Mouse (Mus musculus): Measurements from ENCODE around the gene Klhl9. TPM values are rescaled to one million over a fixed set of nuclear protein-coding genes. Genes with fewer than 3 reads are reported as not detected.
A peak's percentile ranks its signal among the peaks of the same experiment; 100 is the strongest.
"Not testable (repeated sequence)": the region's sequence is repeated elsewhere in the genome, so short reads cannot be mapped to it uniquely, and the experiment has no call there.

Klhl9 gene
- polyA plus RNA-seq, 1 experiment from 2014 or later: 40.5 TPM

DNA sequence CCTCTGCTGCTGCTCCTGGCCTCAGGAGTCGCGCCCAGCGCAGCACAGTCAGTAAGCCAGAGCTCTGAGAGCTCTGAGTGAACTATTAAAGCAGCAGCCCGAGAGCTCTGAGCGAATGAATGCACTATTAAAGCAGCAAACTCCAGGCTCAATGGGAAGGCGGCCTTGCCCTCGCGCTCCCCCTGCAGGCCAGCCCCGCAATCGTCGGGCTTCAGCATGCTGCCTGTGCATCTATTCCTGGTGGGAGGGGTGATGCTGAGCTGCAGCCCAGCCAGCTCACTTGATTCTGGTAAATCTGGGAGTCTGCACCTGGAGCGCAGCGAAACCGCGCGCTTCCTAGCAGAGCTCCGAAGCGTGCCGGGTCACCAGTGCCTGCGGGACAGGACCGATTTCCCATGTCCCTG is 35.4 kb upstream of the Klhl9 start:
- peak overlapping the region; percentile 48 for H3K4me3 ChIP-seq (ENCODE audit: low read depth, low read length)
- peak overlapping the region; percentile 85 for H3K4me2 ChIP-seq (replicated peaks; ENCODE audit: low read depth)
- H3K27ac ChIP-seq (ENCODE audit: low read depth, low read length): peak overlapping the region; percentile 91; the same call in 1 of the 2 replicates
- not testable (repeated sequence) for H3K4me1 ChIP-seq (replicated peaks; ENCODE audit: control insufficient read depth, insufficient read depth, low read length); H3K9me3 ChIP-seq (ENCODE audit: control insufficient read depth); H3K36me3 ChIP-seq (ENCODE audit: control insufficient read depth, insufficient read depth); H3K27me3 ChIP-seq (replicated peaks; ENCODE audit: control insufficient read depth, insufficient read depth, low read length)
- 0% methylated on average over 18 of the region's 21 CpGs for WGBS
- peak; percentile 77 for TF ChIP-seq CTCF (IDR thresholded peaks at IDR 0.05; ENCODE audit: low read depth)
- peak overlapping the region; percentile 68; the same call in 1 of the 2 replicates for H3K9ac ChIP-seq (ENCODE audit: low read depth, low read length)
- peak; percentile 100 for ATAC-seq

DNA sequence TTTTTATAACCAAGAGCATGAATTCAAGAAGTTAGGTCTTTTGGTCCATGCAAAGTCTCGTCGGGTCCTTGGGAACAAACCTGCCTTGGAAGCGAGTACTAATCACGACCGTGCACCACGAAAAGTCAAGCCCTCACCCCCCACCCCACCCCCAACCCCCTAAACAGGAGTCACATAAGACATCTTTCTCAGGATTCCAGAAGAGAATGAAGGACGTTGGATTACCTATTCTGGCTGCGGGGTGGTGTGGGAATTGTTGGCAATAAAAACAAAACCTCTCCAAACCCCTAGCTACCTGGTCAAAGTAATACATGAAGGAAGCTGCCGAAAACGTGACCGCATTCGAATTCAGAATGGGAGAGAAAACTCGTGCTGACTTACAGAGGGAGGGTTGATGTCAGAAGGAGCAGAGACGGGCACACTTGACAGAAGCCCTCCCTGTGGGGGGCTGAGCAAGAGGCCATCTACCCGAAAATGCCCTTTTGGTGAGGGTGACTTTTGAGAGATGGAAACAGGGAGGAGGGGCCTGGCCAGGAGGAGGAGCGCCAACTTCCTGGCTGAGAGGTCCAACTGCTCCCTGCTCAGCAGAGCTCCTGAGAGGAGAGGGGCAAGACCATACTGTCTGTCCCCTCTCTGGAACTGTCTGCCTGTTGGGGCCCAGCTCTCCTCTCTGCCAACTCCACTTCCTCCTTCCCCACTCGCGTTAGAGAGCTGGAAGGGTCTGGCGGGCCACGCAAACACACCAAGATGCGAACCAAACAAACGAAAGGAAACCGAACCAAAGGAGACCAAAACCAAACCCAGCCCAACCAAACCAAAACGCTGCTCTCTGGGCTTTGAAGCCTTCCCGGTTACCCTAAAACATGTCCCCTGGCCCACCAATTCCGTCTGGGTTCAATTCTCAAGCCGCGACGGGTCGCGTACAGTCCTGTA is 34.6 kb upstream of the Klhl9 start:
- H3K9ac ChIP-seq (ENCODE audit: low read depth, low read length): peak overlapping the region; percentile 68
- not testable (repeated sequence) for ATAC-seq; H3K4me1 ChIP-seq (replicated peaks; ENCODE audit: control insufficient read depth, insufficient read depth, low read length); H3K36me3 ChIP-seq (ENCODE audit: control insufficient read depth, insufficient read depth); H3K9me3 ChIP-seq (ENCODE audit: control insufficient read depth); H3K27me3 ChIP-seq (replicated peaks; ENCODE audit: control insufficient read depth, insufficient read depth, low read length)
- H3K4me3 ChIP-seq (ENCODE audit: low read depth, low read length): peak overlapping the region; percentile 48
- H3K4me2 ChIP-seq (replicated peaks; ENCODE audit: low read depth): peak overlapping the region; percentile 85
- WGBS: 9% methylated on average over 28 of the region's 31 CpGs
- peak overlapping the region; percentile 91 for H3K27ac ChIP-seq (ENCODE audit: low read depth, low read length)

DNA sequence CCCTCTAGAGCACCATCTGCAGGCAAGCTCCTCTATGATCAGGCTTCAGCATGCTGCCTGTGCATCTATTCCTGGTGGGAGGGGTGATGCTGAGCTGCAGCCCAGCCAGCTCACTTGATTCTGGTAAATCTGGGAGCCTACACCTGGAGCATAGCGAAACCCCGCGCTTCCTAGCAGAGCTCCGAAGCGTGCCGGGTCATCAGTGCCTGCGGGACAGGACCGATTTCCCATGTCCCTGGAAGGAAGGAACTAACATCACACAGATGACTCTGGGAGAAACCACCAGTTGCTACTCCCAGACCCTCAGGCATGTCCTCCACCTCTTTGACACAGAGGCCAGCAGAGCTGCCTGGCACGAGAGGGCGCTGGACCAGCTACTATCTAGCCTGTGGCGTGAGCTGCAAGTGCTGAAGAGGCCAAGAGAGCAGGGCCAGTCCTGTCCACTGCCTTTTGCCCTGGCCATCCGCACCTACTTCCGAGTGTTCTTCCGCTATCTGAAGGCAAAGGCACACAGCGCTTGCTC is 32.6 kb upstream of the Klhl9 start, which contains the start of gene Gm13271:
Gm13271 (plus strand) TSS at position 51 of the 523 bp plus-strand sequence.
- H3K36me3 ChIP-seq (ENCODE audit: control insufficient read depth, insufficient read depth); ATAC-seq; H3K9ac ChIP-seq (ENCODE audit: low read depth, low read length); H3K9me3 ChIP-seq (ENCODE audit: control insufficient read depth); H3K27ac ChIP-seq (ENCODE audit: low read depth, low read length); H3K4me3 ChIP-seq (ENCODE audit: low read depth, low read length); H3K27me3 ChIP-seq (replicated peaks; ENCODE audit: control insufficient read depth, insufficient read depth, low read length); H3K4me2 ChIP-seq (replicated peaks; ENCODE audit: low read depth); H3K4me1 ChIP-seq (replicated peaks; ENCODE audit: control insufficient read depth, insufficient read depth, low read length): not testable (repeated sequence)
- 75% methylated on average over 14 of the region's 15 CpGs for WGBS
- peak; percentile 17; the same call in 1 of the 2 replicates for TF ChIP-seq CTCF (IDR thresholded peaks at IDR 0.05; ENCODE audit: low read depth)

DNA sequence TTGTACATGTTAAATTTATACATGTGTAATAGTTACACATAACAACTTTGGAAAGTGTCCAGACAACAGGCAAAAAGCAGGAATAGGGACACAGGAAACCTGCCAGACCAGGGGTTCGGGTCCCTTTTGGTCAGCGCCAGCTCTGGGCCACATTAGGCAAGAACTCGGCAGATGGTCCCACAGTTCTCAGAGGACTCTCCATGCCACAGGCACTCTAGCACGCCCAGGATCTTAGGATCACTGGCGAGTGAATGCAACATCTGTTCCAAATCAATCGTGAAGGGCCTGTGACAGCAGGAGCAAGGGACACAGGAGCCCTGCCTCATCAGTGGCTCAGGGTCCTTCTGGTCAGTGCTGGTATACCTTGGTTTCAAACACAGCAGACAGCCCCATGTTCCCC is 27.7 kb upstream of the Klhl9 start:
- no peaks in the 10 kb centered on the region for H3K27me3 ChIP-seq (replicated peaks; ENCODE audit: control insufficient read depth, insufficient read depth, low read length)
- no peak overlapping the region for H3K4me2 ChIP-seq (replicated peaks; ENCODE audit: low read depth)
- no peaks in the 10 kb centered on the region for H3K4me1 ChIP-seq (replicated peaks; ENCODE audit: control insufficient read depth, insufficient read depth, low read length)
- no peak overlapping the region for H3K27ac ChIP-seq (ENCODE audit: low read depth, low read length)
- ATAC-seq: no peak
- H3K4me3 ChIP-seq (ENCODE audit: low read depth, low read length): no peak overlapping the region
- H3K9ac ChIP-seq (ENCODE audit: low read depth, low read length): no peak overlapping the region
- no peaks in the 10 kb centered on the region for H3K36me3 ChIP-seq (ENCODE audit: control insufficient read depth, insufficient read depth)
- no peak for TF ChIP-seq CTCF (IDR thresholded peaks at IDR 0.05; ENCODE audit: low read depth)
- 74% methylated on average over 6 of the region's 6 CpGs for WGBS
- no peaks in the 10 kb centered on the region for H3K9me3 ChIP-seq (ENCODE audit: control insufficient read depth)

DNA sequence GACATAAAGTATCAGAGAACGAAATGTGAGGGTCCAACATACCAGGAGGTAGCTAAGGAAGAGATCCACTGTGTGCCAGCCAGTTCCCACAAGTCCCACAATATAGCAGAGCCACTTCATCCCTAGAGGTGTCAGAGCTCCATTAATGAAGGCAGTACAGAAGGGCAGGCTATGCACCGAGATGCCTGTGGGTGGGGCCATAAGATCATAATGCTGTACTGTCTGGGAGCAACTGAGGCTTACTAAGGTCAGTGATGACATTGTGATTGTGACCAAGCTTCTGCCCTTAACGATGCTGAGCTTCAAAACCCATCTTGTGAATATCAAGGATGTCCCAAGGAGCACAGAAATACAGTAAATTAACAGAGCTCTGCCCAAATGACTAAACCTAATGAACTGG is 21.9 kb upstream of the Klhl9 start:
- Histone ChIP-seq H3K4me2 (replicated peaks; ENCODE audit: low read depth) (no peak overlapping the region), H3K4me3 (ENCODE audit: low read depth, low read length) (no peak overlapping the region), H3K9ac (ENCODE audit: low read depth, low read length) (no peak overlapping the region), H3K27ac (ENCODE audit: low read depth, low read length) (no peak overlapping the region), H3K4me1 (replicated peaks; ENCODE audit: control insufficient read depth, insufficient read depth, low read length) (no peaks in the 10 kb centered on the region), H3K36me3 (ENCODE audit: control insufficient read depth, insufficient read depth) (no peaks in the 10 kb centered on the region), H3K27me3 (replicated peaks; ENCODE audit: control insufficient read depth, insufficient read depth, low read length) (no peaks in the 10 kb centered on the region), H3K9me3 (ENCODE audit: control insufficient read depth) (no peaks in the 10 kb centered on the region)
- ATAC-seq: no peak
- TF ChIP-seq CTCF (IDR thresholded peaks at IDR 0.05; ENCODE audit: low read depth): peak; percentile 33; the same call in 1 of the 2 replicates
- 64% methylated on average over 3 of the region's 3 CpGs for WGBS

DNA sequence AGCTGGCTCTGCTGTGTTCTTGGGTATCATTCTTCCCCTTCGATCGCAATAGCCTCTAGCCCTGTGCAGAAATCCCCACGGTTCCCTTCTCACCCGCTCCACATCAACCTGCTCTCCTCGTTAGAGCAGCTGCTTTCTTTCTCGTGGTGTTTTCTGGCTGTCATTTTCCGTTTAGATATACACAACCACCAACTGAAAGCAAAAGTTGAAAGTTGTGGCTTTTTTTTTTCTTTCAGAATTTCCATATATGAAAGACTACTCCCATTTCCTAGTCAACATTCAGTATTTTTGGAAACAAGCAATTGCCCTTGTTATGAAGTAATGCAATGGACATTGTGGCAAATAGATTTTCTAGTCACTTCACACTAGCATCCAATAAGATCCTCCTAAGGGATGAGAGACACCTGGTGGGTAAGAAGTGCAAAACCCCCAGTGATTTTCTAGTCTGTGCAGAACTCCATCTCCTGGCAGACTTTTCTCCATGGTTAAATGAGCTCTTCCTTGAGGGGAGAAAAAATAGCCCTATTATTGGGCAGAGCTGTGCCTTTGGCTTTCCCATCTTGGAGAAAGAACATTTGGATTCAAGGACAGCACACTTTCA is 20.6 kb upstream of the Klhl9 start:
- TF ChIP-seq CTCF (IDR thresholded peaks at IDR 0.05; ENCODE audit: low read depth): peak; percentile 55
- 64% methylated on average over 7 of the region's 7 CpGs for WGBS
- H3K4me2 ChIP-seq (replicated peaks; ENCODE audit: low read depth): no peak overlapping the region
- H3K4me3 ChIP-seq (ENCODE audit: low read depth, low read length): no peak overlapping the region
- ATAC-seq: no peak
- no peaks in the 10 kb centered on the region for H3K36me3 ChIP-seq (ENCODE audit: control insufficient read depth, insufficient read depth)
- H3K4me1 ChIP-seq (replicated peaks; ENCODE audit: control insufficient read depth, insufficient read depth, low read length): no peaks in the 10 kb centered on the region
- H3K9ac ChIP-seq (ENCODE audit: low read depth, low read length): no peak overlapping the region
- H3K27me3 ChIP-seq (replicated peaks; ENCODE audit: control insufficient read depth, insufficient read depth, low read length): no peaks in the 10 kb centered on the region
- H3K27ac ChIP-seq (ENCODE audit: low read depth, low read length): no peak overlapping the region
- H3K9me3 ChIP-seq (ENCODE audit: control insufficient read depth): no peaks in the 10 kb centered on the region

Measured in intestine, postnatal 0 days (tissue).